Mouse (Mus musculus): Measurements from ENCODE around the gene Abcc6.

DNA sequence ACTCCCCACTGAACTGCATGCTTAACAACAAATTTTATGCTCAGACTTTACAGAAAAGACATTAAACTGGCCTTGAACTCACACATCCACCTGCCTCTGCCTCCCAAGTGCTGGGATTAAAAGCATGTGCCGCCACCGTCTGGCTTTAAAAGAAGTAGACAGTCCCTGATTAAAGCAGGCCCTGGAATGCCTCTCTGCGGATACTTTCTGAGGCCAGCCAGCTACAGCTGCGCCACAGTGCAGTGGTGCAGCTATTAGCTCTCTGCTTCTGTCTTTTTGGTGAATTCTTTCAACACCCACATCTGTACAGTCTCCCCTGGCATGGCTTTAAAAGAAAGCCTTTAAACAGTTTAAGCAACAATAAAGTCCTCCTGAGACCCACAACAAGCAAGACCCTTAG lies 8.2 kb downstream of the Abcc6 start:
- no peak for TF ChIP-seq POLR2A (IDR thresholded peaks at IDR 0.05; ENCODE audit: insufficient read depth, low read depth, low read length)
- TF ChIP-seq CTCF (IDR thresholded peaks at IDR 0.05) = no peak
- no peak for TF ChIP-seq EP300 (IDR thresholded peaks at IDR 0.05; ENCODE audit: insufficient read depth, low read depth, low read length)
